Mouse (Mus musculus) heart, postnatal 10 days (tissue): ENCODE data around the gene Gja5. TPM values are rescaled to one million over a fixed set of nuclear protein-coding genes. Genes with fewer than 3 reads are reported as not detected.

Experiments used
- DNase-seq, 2 experiments: peaks; one replicate each; pipeline ENCODE4 v3.0.0; 2021
- intact Hi-C: fragments of 180-260 bp; cut with DNase I; formaldehyde crosslinking; loops from one replicate; pipeline ENCODE4 v1.15.1; 2025
- total RNA-seq, 2 experiments: library from RNA; stranded (reverse); gene quantifications; 2 replicates each; pipeline ENCODE4 v1.2.3; 2021

Gja5 gene
- total RNA-seq: 10 to 100 TPM; 22.9 to 24.2 TPM

- no peak for DNase-seq
- intact Hi-C loops: no loop called here
Observed at GRCm38 (mm10) chr3:96904393-96904792, at the start of gene Gja5. Gja5 (plus strand) TSS chr3:96904693.

GRCm38 (mm10) chr3:96855833-96856232 is 48.7 kb upstream of the Gja5 start:
- DNase-seq: no peak
- intact Hi-C loops: no loop called here

- intact Hi-C loops: no loop called here
- DNase-seq: no peak
Observed at GRCm38 (mm10) chr3:96860498-96860897, 44.0 kb upstream of the Gja5 start.

GRCm38 (mm10) chr3:96867863-96868262 is 36.6 kb upstream of the Gja5 start:
- no peak for DNase-seq
- intact Hi-C loops: no loop called here

- no peak for DNase-seq
Observed at GRCm38 (mm10) chr3:96868566-96868965, 35.9 kb upstream of the Gja5 start.

GRCm38 (mm10) chr3:96869091-96869490 is 35.4 kb upstream of the Gja5 start:
- intact Hi-C loops: no loop called here
- no peak for DNase-seq

More at GRCm38 (mm10) chr3:96868566-96868965, 35.9 kb upstream of the Gja5 start:
- intact Hi-C loops: no loop called here

- intact Hi-C loops: no loop called here
- DNase-seq: no peak
Observed at GRCm38 (mm10) chr3:96870270-96870669, 34.2 kb upstream of the Gja5 start.

GRCm38 (mm10) chr3:96871070-96871469 is 33.4 kb upstream of the Gja5 start:
- intact Hi-C loops: no loop called here
- DNase-seq: no peak

GRCm38 (mm10) chr3:96872501-96872900 is 32.0 kb upstream of the Gja5 start:
- intact Hi-C loops: no loop called here
- no peak for DNase-seq

- intact Hi-C loops: no loop called here
- DNase-seq: no peak
Observed at GRCm38 (mm10) chr3:96874808-96875571, 29.5 kb upstream of the Gja5 start.

- intact Hi-C loops: no loop called here
- no peak for DNase-seq
Observed at GRCm38 (mm10) chr3:96879536-96879935, 25.0 kb upstream of the Gja5 start.

- DNase-seq: no peak
- intact Hi-C loops: no loop called here
Observed at GRCm38 (mm10) chr3:96880385-96880784, 24.1 kb upstream of the Gja5 start.

GRCm38 (mm10) chr3:96881557-96881956 is 22.9 kb upstream of the Gja5 start:
- intact Hi-C loops: no loop called here

GRCm38 (mm10) chr3:96882061-96882849 is 22.2 kb upstream of the Gja5 start:
- no peak for DNase-seq
- intact Hi-C loops: no loop called here

More at GRCm38 (mm10) chr3:96881557-96881956, 22.9 kb upstream of the Gja5 start:
- no peak for DNase-seq

GRCm38 (mm10) chr3:96883690-96884089 is 20.8 kb upstream of the Gja5 start:
- intact Hi-C loops: no loop called here
- no peak for DNase-seq

- intact Hi-C loops: no loop called here
- DNase-seq: no peak
Observed at GRCm38 (mm10) chr3:96902336-96902999, 2.0 kb upstream of the Gja5 start.

GRCm38 (mm10) chr3:96904851-96905541 is 503 bp downstream of the Gja5 start, which contains the start of gene Gpr89:
Gpr89 (minus strand) TSS chr3:96905346.
- DNase-seq: peak; percentile 94 to 96
- intact Hi-C loops: no loop called here

GRCm38 (mm10) chr3:96905592-96905991 is 1.1 kb downstream of the Gja5 start:
- no peak for DNase-seq
- intact Hi-C loops: no loop called here

- DNase-seq: no peak
- intact Hi-C loops: no loop called here
Observed at GRCm38 (mm10) chr3:96920991-96921390, 16.5 kb downstream of the Gja5 start.

- intact Hi-C loops: no loop called here
- DNase-seq: no peak
Observed at GRCm38 (mm10) chr3:96924631-96925030, 20.1 kb downstream of the Gja5 start.

- no peak for DNase-seq
- intact Hi-C loops: no loop called here
Observed at GRCm38 (mm10) chr3:96925920-96926319, 21.4 kb downstream of the Gja5 start, which contains the start of gene Gja8. Gja8 (minus strand) TSS chr3:96926020.
